Mouse (Mus musculus) hematopoietic stem cell, adult 5-6 weeks (primary cell): ENCODE results near the gene Ttc29. TPM values are rescaled to one million over a fixed set of nuclear protein-coding genes. Genes with fewer than 3 reads are reported as not detected.
A peak's percentile ranks its signal among the peaks of the same experiment; 100 is the strongest.

Experiments
- ATAC-seq, 2 experiments: fragments of 125-278 bp in 1 of 2; replicated peaks in 1 of 2; 2 replicates each; pipeline ENCODE4 v1.8.0; 2016 to 2017; ENCODE audit warnings: inconsistent platforms in 2 of 2, mild to moderate bottlenecking in 2 of 2, moderate number of reproducible peaks in 2 of 2, low read depth in 1 of 2, moderate TSS enrichment in 1 of 2; ENCODE audit not compliant: low FRiP score in 2 of 2, poor library complexity in 2 of 2, severe bottlenecking in 2 of 2, insufficient read depth in 1 of 2, low TSS enrichment in 1 of 2
- total RNA-seq: library from RNA; stranded (forward); fragments of 172-1452, 232-1000 nt; gene quantifications from 2 replicates; pipeline ENCODE4 v1.2.3, GENCODE M21; 2017

Gene Ttc29
- total RNA-seq, 1 experiment from 2014 or later, result not detected

DNA sequence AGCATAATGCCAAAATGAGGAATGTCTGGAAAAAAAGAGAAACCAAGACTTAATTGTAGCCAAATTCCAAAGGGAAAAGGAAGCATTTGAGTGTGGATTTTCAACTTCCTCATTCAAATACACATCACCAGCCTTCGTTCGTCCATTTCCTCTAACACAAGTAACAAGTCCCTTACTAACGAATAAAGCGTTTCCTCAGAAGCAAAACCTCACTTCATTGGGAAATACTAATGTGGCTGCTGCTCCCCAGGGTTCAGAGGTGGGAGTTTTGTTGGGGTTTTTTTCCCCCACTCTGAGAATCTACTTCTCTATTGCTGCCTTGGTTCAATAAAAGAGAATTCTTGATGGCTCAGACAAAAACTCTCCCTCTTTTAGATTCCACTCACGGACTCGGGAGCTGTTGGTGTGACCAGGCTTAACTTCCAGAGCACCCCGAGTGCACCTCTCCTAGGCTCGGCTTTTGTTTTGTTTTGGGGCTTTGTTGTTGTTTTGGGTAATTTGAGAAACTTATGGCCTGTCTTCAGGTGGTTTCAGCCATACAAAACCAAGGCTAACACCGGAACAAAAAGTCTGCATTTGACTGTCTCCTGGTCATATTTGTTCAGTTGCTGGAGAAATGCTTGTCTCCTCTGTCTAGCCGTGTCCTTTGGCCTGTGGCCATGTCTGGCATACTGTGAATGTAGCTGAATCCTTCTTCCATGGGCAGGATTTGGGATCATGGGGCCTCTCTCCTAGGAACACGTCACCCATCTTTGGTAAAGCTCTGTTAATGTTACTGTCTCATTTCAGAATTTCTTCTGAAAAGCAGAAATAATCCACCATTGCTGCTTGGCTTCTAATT, 127.8 kb downstream of the Ttc29 start:
- no peak for ATAC-seq

- no peak for ATAC-seq
Measured at GRCm38 (mm10) chr8:78342151-78342550, 129.1 kb downstream of the Ttc29 start.

- ATAC-seq, result no peak
Measured at GRCm38 (mm10) chr8:78344006-78344405, 130.9 kb downstream of the Ttc29 start.

- ATAC-seq, result no peak
Measured at GRCm38 (mm10) chr8:78345705-78346104, 132.6 kb downstream of the Ttc29 start.

GRCm38 (mm10) chr8:78346131-78346621, 133.1 kb downstream of the Ttc29 start:
- ATAC-seq, result no peak

GRCm38 (mm10) chr8:78353902-78354301, 140.8 kb downstream of the Ttc29 start:
- no peak for ATAC-seq

GRCm38 (mm10) chr8:78354801-78355200, 141.7 kb downstream of the Ttc29 start:
- ATAC-seq, result no peak

GRCm38 (mm10) chr8:78390756-78391155, 177.7 kb downstream of the Ttc29 start:
- ATAC-seq, result no peak

DNA sequence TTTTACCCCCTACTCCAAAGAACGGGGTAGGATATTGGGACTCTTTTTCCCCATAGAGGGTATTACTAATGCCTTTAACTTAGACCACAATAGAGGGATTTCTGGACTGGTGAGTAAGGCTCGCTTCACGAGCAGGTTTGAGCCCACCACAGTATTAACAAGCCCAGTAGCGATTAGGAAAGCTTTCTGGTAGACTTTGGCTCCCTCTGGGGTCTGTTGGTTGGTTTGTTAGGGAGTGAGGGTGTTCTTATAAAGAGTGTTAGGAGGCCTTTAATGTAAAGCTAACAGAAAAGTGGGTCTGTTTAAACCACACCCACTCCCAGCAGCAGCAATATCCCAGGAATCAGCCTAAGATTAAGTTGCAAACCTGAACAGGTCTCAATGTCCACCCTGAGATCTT, 206.2 kb downstream of the Ttc29 start:
- no peak for ATAC-seq

DNA sequence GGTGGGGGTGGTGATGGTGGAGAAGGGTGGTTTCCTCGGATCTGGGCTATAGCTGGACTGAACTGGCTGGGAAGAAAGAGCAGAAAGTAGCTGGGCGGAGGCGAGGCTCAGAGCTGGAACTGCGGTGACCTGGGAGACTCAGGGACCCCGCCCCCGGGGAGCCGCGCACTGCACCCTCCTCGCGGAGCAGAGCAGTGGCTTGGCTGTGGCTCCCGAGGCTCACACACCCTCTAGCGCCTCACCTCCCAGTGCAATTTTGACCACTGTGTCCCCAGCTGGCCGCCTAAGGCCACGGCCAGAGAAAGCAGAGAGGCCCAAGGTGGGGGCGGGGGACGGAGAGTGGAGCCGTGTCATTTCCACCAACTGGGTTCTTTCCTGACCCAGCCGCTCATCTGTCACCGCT, 207.0 kb downstream of the Ttc29 start:
- peak; percentile 53 to 65; a peak in 3 of 4 replicates for ATAC-seq

- no peak for ATAC-seq
Measured at GRCm38 (mm10) chr8:78423937-78424336, 210.8 kb downstream of the Ttc29 start.

- no peak for ATAC-seq
Measured at GRCm38 (mm10) chr8:78426455-78426854, 213.4 kb downstream of the Ttc29 start.

- ATAC-seq, result no peak
Measured at GRCm38 (mm10) chr8:78426875-78427768, 214.0 kb downstream of the Ttc29 start.

DNA sequence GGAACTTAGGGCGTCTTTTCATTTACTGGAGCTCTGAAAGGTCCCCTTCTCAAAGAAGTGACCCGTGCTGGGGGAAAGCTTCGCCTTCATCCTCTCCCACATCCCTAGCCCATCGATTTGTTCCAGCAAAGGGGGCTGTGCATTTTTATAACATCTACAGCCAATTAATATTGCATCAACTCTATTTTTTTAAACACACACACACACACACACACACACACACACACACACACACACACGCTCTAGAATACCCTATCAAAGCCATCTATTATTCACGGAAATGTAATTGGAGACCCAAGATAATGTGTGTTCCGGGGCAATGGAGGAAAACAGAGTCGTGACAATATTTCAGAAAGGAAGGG, 214.7 kb downstream of the Ttc29 start:
- no peak for ATAC-seq

GRCm38 (mm10) chr8:78428148-78428547, 215.1 kb downstream of the Ttc29 start:
- ATAC-seq, result no peak

- ATAC-seq, result no peak; a peak in 1 of 4 replicates
Measured at GRCm38 (mm10) chr8:78431356-78431755, 218.3 kb downstream of the Ttc29 start.

DNA sequence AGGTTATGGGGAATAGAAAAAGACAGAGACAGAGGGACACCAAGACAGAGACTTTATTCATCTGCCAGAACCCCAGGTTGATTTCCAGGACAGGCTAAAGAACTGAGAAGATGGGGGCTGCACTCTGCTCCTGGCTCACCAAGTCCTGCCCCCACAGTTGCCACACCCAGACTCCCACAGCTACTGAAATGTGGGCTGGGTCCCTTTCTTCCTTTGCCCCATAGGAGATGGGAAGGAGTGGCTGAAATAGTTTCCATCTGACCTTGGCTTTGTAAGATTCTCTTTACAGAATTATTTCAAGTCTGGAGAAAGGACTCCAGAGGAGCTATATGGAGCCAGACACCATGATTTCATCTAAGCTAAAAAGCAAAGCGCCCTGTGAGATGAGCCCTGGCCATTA, 219.4 kb downstream of the Ttc29 start:
- ATAC-seq, result no peak

DNA sequence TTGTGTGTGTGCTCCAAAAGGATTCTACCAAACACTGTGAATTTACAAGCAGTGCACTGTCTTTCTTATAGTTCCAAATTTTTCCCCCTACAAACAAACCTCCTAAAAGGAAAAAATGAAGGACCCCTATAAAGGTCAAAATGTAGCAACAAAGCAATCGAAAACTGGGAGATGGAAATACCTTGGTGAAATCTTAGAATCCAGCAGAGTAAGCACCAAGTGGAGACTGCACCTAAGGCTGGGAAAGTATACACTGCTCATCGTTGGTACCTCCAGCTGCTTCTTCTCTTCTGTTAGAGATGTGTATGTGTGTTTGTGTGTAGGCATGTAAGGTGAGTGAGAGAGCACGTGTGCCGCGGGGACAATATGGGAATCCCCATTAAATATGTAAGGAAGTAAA, 220.2 kb downstream of the Ttc29 start:
- ATAC-seq, result no peak
